Mouse (Mus musculus): Measurements from ENCODE around the gene Thumpd1.

DNA sequence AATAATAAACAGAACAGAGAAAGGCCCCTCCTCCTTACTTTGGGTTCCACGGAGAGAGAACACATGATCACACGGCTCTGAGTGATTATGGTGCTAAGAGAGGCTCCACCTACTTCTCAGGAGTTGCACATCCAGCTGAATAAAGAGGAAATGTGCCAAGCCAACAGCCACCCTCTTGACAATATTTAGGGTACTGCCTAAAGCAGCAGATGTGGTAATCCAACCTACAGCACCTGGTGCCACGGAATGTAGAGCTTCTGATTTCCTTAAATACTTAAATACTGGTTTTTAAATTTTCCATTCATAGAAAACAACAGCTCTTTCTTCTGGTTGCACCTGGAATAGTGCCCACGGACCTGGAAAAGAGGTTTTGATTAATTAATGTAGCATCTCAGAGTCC is 37.9 kb downstream of the Thumpd1 start:
- TF ChIP-seq POLR2A (IDR thresholded peaks at IDR 0.05; ENCODE audit: low read depth, low read length) (no peak), CTCF (IDR thresholded peaks at IDR 0.05; ENCODE audit: borderline replicate concordance, insufficient read depth, low read length) (no peak)
